Mouse (Mus musculus) right cerebral cortex, postnatal 10 days (tissue): Measurements from ENCODE around the gene Rps25.
"Not testable (repeated sequence)": the region's sequence is repeated elsewhere in the genome, so short reads cannot be mapped to it uniquely, and the experiment has no call there.

Experiments
- DNase-seq, 2 experiments: peaks; one replicate each; pipeline ENCODE4 v3.0.0; 2021; ENCODE audit warnings: low spot score in 2 of 2

The Rps25 gene

GRCm38 (mm10) chr9:44406906-44407751, at the start of gene Rps25, which contains the start of gene Trappc4:
Gene Rps25 (plus strand): TSS chr9:44407139.
Gene Trappc4 (minus strand): TSS chr9:44407600.
- DNase-seq: peak; percentile 95 to 96

GRCm38 (mm10) chr9:44357207-44357606, 49.7 kb upstream of the Rps25 start:
- DNase-seq: no peak

- peak; percentile 97 to 98 for DNase-seq
These were observed 45.6 kb upstream of the Rps25 start, which contains the start of gene Vps11 for GRCm38 (mm10) chr9:44361190-44361917. Gene Vps11 (minus strand): TSS chr9:44361670.

- not testable (repeated sequence) for DNase-seq
These were observed 45.0 kb upstream of the Rps25 start for GRCm38 (mm10) chr9:44361931-44362330.

GRCm38 (mm10) chr9:44364480-44364879, 42.5 kb upstream of the Rps25 start:
- DNase-seq: no peak

- DNase-seq: no peak
These were observed 33.6 kb upstream of the Rps25 start for GRCm38 (mm10) chr9:44373386-44373785.

- no peak for DNase-seq
These were observed 30.8 kb upstream of the Rps25 start for GRCm38 (mm10) chr9:44376141-44376540.

- not testable (repeated sequence) for DNase-seq
These were observed 29.6 kb upstream of the Rps25 start for GRCm38 (mm10) chr9:44377335-44377734.

GRCm38 (mm10) chr9:44378153-44378730, 28.7 kb upstream of the Rps25 start:
- no peak for DNase-seq

- DNase-seq: peak; percentile 99
These were observed 27.7 kb upstream of the Rps25 start, which contains the start of gene Hyou1 for GRCm38 (mm10) chr9:44379054-44379834. Gene Hyou1 (plus strand): TSS chr9:44379490.

- peak; percentile 52 to 53 for DNase-seq
These were observed 27.1 kb upstream of the Rps25 start for GRCm38 (mm10) chr9:44379862-44380261.

GRCm38 (mm10) chr9:44384596-44384995, 22.3 kb upstream of the Rps25 start:
- no peak for DNase-seq

GRCm38 (mm10) chr9:44387221-44387620, 19.7 kb upstream of the Rps25 start:
- DNase-seq: no peak

GRCm38 (mm10) chr9:44389273-44389672, 17.7 kb upstream of the Rps25 start:
- peak in 1 of 2 experiments; percentile 68 for DNase-seq

GRCm38 (mm10) chr9:44391466-44391865, 15.5 kb upstream of the Rps25 start:
- peak in 1 of 2 experiments; percentile 81 for DNase-seq

- DNase-seq: peak; percentile 96 to 98
These were observed 10.1 kb upstream of the Rps25 start, which contains the start of gene Slc37a4 for GRCm38 (mm10) chr9:44396684-44397411. Gene Slc37a4 (plus strand): TSS chr9:44396852.

- DNase-seq: no peak
These were observed 8.9 kb upstream of the Rps25 start for GRCm38 (mm10) chr9:44398087-44398486.

- no peak for DNase-seq
These were observed 8.4 kb upstream of the Rps25 start for GRCm38 (mm10) chr9:44398551-44398950.

GRCm38 (mm10) chr9:44399114-44399794, 7.7 kb upstream of the Rps25 start:
- DNase-seq: no peak

- no peak for DNase-seq
These were observed 7.2 kb upstream of the Rps25 start for GRCm38 (mm10) chr9:44399795-44400114.
